Mouse (Mus musculus) cerebellum, adult 2 months (tissue): Measurements from ENCODE around the gene Dnah11. TPM values are rescaled to one million over a fixed set of nuclear protein-coding genes. Genes with fewer than 3 reads are reported as not detected.

ENCODE experiments used
- DNase-seq, 2 experiments: peaks; one replicate each; pipeline ENCODE4 v3.0.0; 2021
- H3K27ac ChIP-seq: fragments of 200-500 bp; 2 replicates; pipeline ENCODE4 v1.5.1; 2012; ENCODE audit warnings: low read length, control low read depth, inconsistent platforms; ENCODE audit not compliant: insufficient read depth
- H3K27me3 ChIP-seq: fragments of 200-500 bp; 2 replicates; pipeline ENCODE4 v1.6.1; 2012; ENCODE audit warnings: inconsistent platforms, mild to moderate bottlenecking, low read length, moderate library complexity; ENCODE audit not compliant: control insufficient read depth, insufficient read depth
- H3K4me1 ChIP-seq: fragments of 200-500 bp; 2 replicates; pipeline ENCODE4 v1.6.1; 2011; ENCODE audit warnings: low read length; ENCODE audit not compliant: control insufficient read depth, insufficient read depth
- H3K4me3 ChIP-seq: fragments of 200-500 bp; replicated peaks from 2 replicates; pipeline ENCODE3; 2011; ENCODE audit warnings: mild to moderate bottlenecking, low read depth, low read length, control low read depth; ENCODE audit not compliant: insufficient read depth
- CTCF ChIP-seq: fragments of 200-500 bp; IDR thresholded peaks from 2 replicates; pipeline ENCODE4 v1.5.1; 2011; ENCODE audit warnings: low read depth, mild to moderate bottlenecking, control low read depth, low read length, moderate library complexity, borderline replicate concordance; ENCODE audit not compliant: insufficient read depth
- POLR2A ChIP-seq: fragments of 200-500 bp; IDR thresholded peaks from 2 replicates; pipeline ENCODE4 v1.6.1; 2011; ENCODE audit warnings: low read length, control low read depth, borderline replicate concordance; ENCODE audit not compliant: insufficient read depth
- WGBS: fragments of 180-500 bp; shearing (Covaris S2); methylation state at CpG from one replicate; pipeline ENCODE4 v1.1.7; 2018; 5-methylcytosine and 5-hydroxymethylcytosine counted together
- polyA plus RNA-seq: library from polyadenylated mRNA; depleted of rRNA; stranded (reverse); fragments of >200 nt; gene quantifications from 2 replicates; pipeline ENCODE4 v1.2.3, GENCODE M21; 2012; rRNA removed

The Dnah11 gene
- polyA plus RNA-seq: 7.5 and 10.0 TPM in 2 replicates

DNA sequence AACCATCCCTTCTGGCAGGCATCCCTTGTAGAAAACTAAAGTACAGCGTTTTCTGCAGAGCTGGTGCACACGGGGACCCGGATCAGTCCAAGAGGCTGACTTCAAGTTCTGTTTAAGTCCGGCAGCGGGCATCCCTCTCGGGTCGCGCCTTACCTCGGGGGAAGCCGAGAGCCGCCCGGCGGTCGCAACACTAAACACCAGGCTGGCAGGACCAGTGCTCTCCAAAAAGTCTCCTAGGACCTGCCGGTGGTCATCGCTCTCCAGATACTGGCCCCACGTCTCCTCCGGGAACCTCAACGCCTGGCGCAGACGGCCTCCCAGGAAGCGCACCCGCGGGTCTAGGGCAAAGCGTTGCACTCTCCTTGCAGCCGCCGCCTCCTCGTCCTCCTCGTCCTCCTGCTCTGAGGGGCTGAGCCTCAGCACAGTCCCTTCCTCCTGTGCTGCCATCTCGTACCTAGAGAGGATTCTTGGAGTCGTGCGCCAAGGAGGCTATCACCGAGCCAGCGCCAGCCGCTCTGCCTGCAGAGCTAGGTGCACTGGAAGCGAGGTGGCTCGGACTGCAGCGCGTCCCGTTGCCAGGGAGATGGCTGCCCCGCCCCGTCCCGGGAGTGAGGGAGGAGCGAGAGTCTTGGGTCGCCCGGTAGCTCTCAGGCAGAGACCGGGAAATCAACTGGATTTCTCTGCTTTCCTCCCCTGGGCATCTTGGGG lies at the start of gene Dnah11:
Gene Dnah11 (minus strand): TSS at position 658 of the 708 bp plus-strand sequence.
- TF ChIP-seq POLR2A (peak; percentile 44; the same call in 1 of the 2 replicates), CTCF (no peak)
- Histone ChIP-seq H3K4me1 (no peaks in the 10 kb centered on the region; the same call in 1 of the 2 replicates), H3K27ac (no peak within 1 kb of the TSS), H3K4me3 (peak within 1 kb of the TSS; percentile 80), H3K27me3 (no peaks in the 10 kb centered on the region)
- peak; percentile 87 to 89 for DNase-seq
- WGBS: under 1% methylated on average over 47 of the region's 47 CpGs

DNA sequence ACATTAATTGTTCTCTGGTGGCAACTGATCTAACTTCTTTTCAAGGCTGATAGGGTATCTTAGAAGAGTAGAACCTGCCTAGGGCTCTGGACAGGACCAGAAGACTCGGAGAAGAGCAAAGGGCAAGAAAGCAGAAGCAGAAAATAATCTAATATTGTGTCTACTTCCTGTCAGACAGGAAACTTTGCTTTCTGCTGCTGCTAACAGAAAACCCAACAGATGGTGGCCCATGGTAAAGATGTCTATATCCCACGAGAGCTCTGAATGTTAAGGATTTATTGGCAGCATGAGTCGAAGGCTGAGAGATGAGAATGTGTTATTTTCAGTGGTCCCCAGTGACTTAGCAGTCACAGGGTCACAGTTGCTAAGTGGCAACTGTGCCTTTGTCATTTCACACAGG lies 22.3 kb upstream of the Dnah11 start:
- H3K27me3 ChIP-seq: no peaks in the 10 kb centered on the region
- TF ChIP-seq POLR2A (no peak), CTCF (no peak)
- no peak overlapping the region for H3K27ac ChIP-seq
- no peak for DNase-seq
- H3K4me1 ChIP-seq: no peaks in the 10 kb centered on the region
- no peak overlapping the region for H3K4me3 ChIP-seq
- 32% methylated on average over 3 of the region's 3 CpGs for WGBS

DNA sequence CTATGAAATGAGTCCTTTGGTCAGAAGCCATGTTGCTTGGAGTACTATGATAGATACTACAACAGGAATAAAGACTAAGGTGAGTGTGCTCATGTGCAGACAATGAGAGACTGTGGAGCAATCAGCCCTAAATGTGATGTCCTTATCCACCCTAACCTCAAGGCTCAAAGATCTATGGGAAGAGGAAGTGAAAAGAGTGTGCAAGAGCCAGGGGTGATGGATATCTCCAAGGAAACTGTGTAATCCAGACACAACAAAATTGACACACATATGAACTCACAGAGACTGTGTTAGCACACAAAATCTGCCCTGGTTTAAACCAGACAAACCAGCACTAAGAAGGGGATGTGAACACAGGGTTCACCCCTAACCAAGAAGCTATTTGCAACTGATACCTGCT lies 21.2 kb upstream of the Dnah11 start:
- no peak overlapping the region for H3K4me3 ChIP-seq
- TF ChIP-seq CTCF: no peak
- no peak for TF ChIP-seq POLR2A
- H3K27ac ChIP-seq: no peak overlapping the region
- H3K27me3 ChIP-seq: no peaks in the 10 kb centered on the region
- DNase-seq: no peak
- H3K4me1 ChIP-seq: no peaks in the 10 kb centered on the region

DNA sequence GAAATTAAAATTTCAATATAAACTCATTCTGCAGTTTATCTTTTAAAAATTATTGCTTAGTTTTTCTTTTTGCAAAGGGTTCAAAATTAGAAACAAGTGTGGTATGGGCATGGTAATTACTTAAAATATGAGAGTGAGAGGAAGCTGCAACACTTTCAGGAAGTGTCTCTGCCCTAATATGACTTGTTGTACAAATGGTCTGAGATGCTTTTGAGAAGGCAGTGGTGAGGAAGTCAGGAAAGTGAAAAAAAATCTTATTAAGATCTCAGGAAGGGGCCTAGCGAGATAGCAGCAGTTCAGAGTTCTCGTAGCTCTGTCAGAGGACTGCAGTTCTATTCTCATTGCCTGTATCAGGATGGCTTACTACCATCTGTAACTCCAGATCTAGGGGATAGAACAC lies 13.3 kb upstream of the Dnah11 start:
- no peaks in the 10 kb centered on the region for H3K27me3 ChIP-seq
- no peak overlapping the region for H3K27ac ChIP-seq
- DNase-seq: no peak
- 98% methylated on average over 2 of the region's 2 CpGs for WGBS
- no peak for TF ChIP-seq CTCF
- no peak for TF ChIP-seq POLR2A
- H3K4me1 ChIP-seq: no peaks in the 10 kb centered on the region
- H3K4me3 ChIP-seq: no peak overlapping the region

DNA sequence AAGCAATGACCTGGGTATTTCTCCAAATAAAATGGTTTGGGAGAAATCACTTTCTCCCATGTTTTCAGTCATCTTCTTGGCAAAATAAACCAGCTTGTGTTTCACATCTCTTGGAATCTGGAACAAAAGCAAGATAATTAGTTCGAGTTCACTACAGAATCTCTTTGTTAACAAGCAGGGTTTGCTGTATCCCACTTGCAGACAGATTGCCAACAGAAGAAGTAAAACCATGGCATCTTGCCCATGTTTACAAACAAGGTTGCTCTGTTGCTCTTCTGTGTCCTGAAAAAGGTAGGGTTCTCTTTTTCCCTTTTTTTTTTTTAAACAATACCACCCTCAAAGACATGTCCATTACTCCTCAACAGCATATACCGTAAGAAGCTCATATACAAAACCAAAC lies 2.3 kb downstream of the Dnah11 start:
- no peaks in the 10 kb centered on the region for H3K27me3 ChIP-seq
- peak in 1 of 2 experiments; percentile 49 for DNase-seq
- H3K4me1 ChIP-seq: no peaks in the 10 kb centered on the region; the same call in 1 of the 2 replicates
- TF ChIP-seq POLR2A: no peak
- no peak for TF ChIP-seq CTCF
- H3K4me3 ChIP-seq: no peak overlapping the region
- no peak overlapping the region for H3K27ac ChIP-seq
- WGBS: 73% methylated on average over 2 of the region's 2 CpGs

DNA sequence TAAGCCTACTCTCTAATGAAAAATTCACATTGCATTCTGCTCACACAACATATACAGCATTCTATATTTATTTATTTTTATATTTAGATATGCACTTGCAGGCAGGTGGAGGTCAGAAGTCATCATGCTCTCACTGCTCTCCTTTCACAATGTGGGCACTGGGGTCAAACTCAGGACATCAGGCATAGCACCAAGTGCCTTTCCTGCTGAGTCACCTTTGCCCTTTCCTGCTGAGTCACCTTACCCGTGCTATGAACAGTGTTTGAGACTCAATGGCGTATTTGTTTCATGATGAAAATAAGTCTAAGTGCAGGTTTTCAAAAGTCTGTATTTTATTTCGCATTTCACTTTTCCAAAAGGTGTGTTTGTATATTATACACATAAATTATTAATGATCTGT lies 9.3 kb downstream of the Dnah11 start:
- no peak for TF ChIP-seq POLR2A
- no peak for TF ChIP-seq CTCF
- WGBS: 91% methylated on average over 3 of the region's 3 CpGs
- no peak overlapping the region for H3K27ac ChIP-seq
- no peaks in the 10 kb centered on the region for H3K27me3 ChIP-seq
- peaks cover 13% of the 10 kb centered on the region for H3K4me1 ChIP-seq
- DNase-seq: no peak
- H3K4me3 ChIP-seq: no peak overlapping the region

DNA sequence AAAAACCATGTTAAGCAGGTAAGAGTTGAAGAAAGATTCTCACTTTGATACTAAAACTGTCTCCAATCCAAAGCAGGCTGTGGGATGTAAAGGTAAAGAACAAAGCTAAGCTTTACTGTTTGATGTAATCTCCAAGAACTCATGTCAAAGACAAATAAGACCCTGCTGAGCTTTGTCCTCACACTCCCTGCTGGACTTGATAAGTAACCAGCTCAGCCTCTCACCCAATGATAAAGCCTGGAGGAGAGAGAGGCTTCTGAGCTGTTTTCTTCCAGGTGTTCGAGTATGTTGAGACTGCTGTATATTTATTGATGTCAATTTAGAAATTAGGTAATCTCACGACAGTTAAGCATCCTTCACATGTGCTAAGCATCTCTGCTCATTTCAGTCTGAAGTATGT lies 11.2 kb downstream of the Dnah11 start:
- no peak for DNase-seq
- 76% methylated on average over 2 of the region's 2 CpGs for WGBS

DNA sequence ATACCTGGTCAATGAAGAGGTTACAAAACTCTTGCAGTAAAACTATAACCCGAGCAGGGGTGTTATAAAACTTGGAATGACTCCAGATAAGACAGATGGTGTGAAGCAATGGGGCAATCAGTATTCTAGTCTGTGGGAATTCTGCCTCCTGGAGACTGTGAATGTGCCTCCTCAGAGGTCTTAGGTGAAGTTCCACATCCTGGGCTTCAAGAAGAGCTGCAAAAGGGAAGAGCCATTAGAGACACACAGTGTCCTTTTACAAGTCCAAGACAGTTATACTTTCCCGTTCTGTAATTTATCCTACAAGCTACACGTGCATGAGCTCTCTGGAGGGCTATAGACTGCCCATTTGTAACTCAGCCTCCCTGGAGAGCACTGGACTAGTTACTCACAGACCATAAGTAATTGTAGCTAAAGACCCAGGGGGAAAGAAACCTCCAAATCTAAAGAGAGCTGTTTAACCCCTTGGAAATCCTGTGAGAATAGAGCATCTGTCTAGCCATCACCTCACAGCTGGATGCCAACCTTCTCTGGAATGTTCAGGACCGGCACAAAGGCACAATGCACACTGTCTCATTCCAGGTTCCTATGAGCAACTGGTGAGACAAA lies 11.9 kb downstream of the Dnah11 start:
- no peak overlapping the region for H3K4me3 ChIP-seq
- H3K4me1 ChIP-seq: peaks cover 13% of the 10 kb centered on the region
- peak; percentile 24 to 53 for DNase-seq
- no peaks in the 10 kb centered on the region for H3K27me3 ChIP-seq
- no peak overlapping the region; the same call in 1 of the 2 replicates for H3K27ac ChIP-seq
- TF ChIP-seq CTCF: no peak
- no peak for TF ChIP-seq POLR2A
- WGBS: 7% methylated on average over 4 of the region's 4 CpGs

More for the DNA sequence above, 11.2 kb downstream of the Dnah11 start:
- H3K27me3 ChIP-seq: no peaks in the 10 kb centered on the region
- TF ChIP-seq CTCF (no peak), POLR2A (no peak)
- no peak overlapping the region for H3K4me3 ChIP-seq
- peaks cover 13% of the 10 kb centered on the region for H3K4me1 ChIP-seq
- H3K27ac ChIP-seq: no peak overlapping the region
